Mouse (Mus musculus) liver, embryonic 12.5 days (tissue): ENCODE measurements around the gene Lamtor3. TPM values are rescaled to one million over a fixed set of nuclear protein-coding genes. Genes with fewer than 3 reads are reported as not detected.
"Not testable (repeated sequence)": the region's sequence is repeated elsewhere in the genome, so short reads cannot be mapped to it uniquely, and the experiment has no call there.

Source experiments
- ATAC-seq: fragments of 200-750 bp; cut with Nextera tagmentation; 2 replicates; pipeline ENCODE4 v1.8.0; 2017; ENCODE audit warnings: moderate number of reproducible peaks, mild to moderate bottlenecking, moderate library complexity
- H3K27ac ChIP-seq: fragments of 300-500 bp; sonication (generic); 2 replicates; pipeline ENCODE4 v1.5.1; 2016; ENCODE audit warnings: mild to moderate bottlenecking
- H3K27me3 ChIP-seq: fragments of 300-500 bp; sonication (generic); replicated peaks from 2 replicates; pipeline ENCODE4 v1.6.1; 2016; ENCODE audit warnings: mild to moderate bottlenecking, moderate library complexity
- H3K36me3 ChIP-seq: fragments of 300-500 bp; sonication (generic); 2 replicates; pipeline ENCODE4 v1.6.1; 2016; ENCODE audit warnings: mild to moderate bottlenecking, moderate library complexity
- H3K4me1 ChIP-seq: fragments of 300-500 bp; sonication (generic); 2 replicates; pipeline ENCODE4 v1.6.1; 2016
- H3K4me2 ChIP-seq: fragments of 300-500 bp; sonication (generic); 2 replicates; pipeline ENCODE4 v1.6.1; 2016; ENCODE audit warnings: mild to moderate bottlenecking, moderate library complexity
- H3K4me3 ChIP-seq: fragments of 300-500 bp; sonication (generic); 2 replicates; pipeline ENCODE4 v1.5.1; 2016; ENCODE audit warnings: mild to moderate bottlenecking, moderate library complexity
- H3K9ac ChIP-seq: fragments of 300-500 bp; sonication (generic); 2 replicates; pipeline ENCODE4 v1.6.1; 2016; ENCODE audit warnings: mild to moderate bottlenecking, moderate library complexity
- H3K9me3 ChIP-seq: fragments of 300-500 bp; sonication (generic); replicated peaks from 2 replicates; pipeline ENCODE4 v1.6.1; 2016; ENCODE audit warnings: mild to moderate bottlenecking, moderate library complexity
- WGBS: fragments of 180-500 bp; shearing (Covaris S2); methylation state at CpG from one replicate; pipeline ENCODE4 v1.1.7; 2016; ENCODE audit not compliant: insufficient replicate concordance; 5-methylcytosine and 5-hydroxymethylcytosine counted together
- polyA plus RNA-seq: library from polyadenylated mRNA; unstranded; fragments of >200 nt; fragmentation: Nextera tagmentation; extraction: Ambion mirVana; gene quantifications from 2 replicates; pipeline ENCODE4 v1.2.1, GENCODE M21; 2016

The Lamtor3 gene
- polyA plus RNA-seq, 1 experiment from 2014 or later: 77.5 TPM

DNA sequence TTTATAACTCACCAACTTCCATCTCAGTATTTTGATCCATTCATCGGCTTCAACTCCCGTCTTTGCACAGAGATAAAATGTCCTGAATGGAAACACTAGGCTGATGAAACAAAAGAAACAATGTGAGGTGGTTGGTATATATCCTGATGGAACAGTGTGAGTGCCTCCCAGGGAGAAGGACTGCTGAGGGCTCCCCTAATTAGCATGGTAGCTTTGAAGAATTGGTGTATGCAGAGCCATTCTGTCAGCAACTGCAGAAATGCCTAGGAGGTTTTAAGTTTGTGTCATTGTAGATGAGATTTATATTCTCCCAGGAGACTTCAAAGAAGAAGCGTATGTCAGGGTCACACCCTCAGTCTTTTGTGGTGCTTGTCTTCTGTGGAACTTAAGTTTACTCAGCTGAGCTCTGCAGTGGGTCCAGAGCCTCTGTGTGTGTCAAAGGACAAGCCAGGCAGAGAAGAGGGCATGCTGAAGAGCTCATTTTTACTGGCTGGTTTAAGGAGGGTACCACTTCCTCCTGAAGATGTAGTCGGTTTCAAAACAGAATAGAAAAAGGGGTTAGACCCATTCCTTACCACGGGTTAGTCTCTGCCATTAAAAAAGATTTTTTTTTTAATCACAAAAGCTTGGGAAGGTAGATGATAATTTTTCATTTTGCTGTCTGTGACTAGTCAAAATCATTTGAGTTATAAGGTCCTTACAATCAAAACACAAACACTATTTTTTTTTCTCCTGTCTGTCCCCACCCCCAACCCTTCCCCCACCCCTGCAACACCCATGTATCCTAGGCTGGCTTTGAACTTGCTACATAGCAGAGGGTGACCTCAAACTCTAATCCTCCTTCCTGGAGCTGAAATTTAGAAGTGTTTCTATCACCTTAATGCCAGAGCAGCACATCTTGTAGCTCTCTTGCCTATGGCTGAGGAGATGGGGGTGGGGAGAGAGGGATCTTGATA lies 17.5 kb downstream of the Lamtor3 start:
- no peak for ATAC-seq
- H3K9me3 ChIP-seq: no peaks in the 10 kb centered on the region
- peaks cover 74% of the 10 kb centered on the region for H3K36me3 ChIP-seq
- peaks cover 32% of the 10 kb centered on the region for H3K4me1 ChIP-seq
- H3K27ac ChIP-seq: no peak overlapping the region
- no peak overlapping the region for H3K4me3 ChIP-seq
- no peak overlapping the region for H3K9ac ChIP-seq
- H3K4me2 ChIP-seq: no peak overlapping the region
- H3K27me3 ChIP-seq: no peaks in the 10 kb centered on the region
- 69% methylated on average over 5 of the region's 5 CpGs for WGBS

DNA sequence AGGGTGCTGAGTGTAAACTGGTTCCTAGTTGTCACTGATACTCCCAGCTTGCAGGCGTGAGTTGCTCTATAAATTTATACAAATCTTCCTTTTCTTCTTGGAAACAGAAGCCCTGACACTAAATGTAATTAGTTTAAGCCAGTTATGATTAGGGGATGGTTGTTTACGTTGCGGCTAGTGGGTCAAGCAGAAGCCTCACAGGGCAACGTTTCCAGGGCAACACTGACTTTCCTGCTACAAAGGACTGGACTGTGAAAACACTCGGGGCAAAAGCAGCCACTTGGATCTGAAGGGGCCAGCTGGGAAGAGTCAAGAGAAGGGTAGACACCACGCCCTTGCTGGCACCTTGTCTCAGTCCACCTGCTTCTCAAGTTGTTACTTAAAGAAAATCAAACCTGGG lies 18.2 kb downstream of the Lamtor3 start:
- H3K4me2 ChIP-seq: no peak overlapping the region
- H3K27me3 ChIP-seq: no peaks in the 10 kb centered on the region
- no peaks in the 10 kb centered on the region for H3K9me3 ChIP-seq
- peaks cover 39% of the 10 kb centered on the region for H3K4me1 ChIP-seq
- no peak overlapping the region for H3K9ac ChIP-seq
- H3K4me3 ChIP-seq: no peak overlapping the region
- peaks cover 69% of the 10 kb centered on the region for H3K36me3 ChIP-seq
- no peak for ATAC-seq
- no peak overlapping the region for H3K27ac ChIP-seq
- WGBS: 61% methylated on average over 6 of the region's 6 CpGs

DNA sequence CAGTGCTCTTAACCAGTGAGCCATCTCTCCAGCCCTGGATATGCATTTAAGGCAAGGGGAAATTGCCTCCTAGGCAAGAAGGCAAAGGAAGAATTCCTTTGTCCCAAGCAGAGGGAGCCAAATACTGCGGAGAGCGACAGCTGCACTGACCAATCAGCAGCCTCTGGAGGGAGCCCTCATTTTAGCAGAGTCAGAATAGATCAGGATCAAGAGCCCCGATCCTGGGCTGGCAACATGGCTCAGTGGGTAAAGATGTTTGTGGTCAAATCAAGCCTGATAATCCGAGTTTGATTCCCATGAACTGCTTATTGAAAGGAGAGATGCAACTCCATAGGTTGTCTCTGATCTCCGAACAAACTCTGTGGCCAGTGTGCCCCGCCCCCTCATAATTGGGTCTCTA lies 20.3 kb downstream of the Lamtor3 start:
- ATAC-seq: no peak
- Histone ChIP-seq H3K4me1 (peaks cover 60% of the 10 kb centered on the region), H3K27ac (no peak overlapping the region), H3K36me3 (peaks cover 57% of the 10 kb centered on the region), H3K9ac (no peak overlapping the region), H3K27me3 (no peaks in the 10 kb centered on the region), H3K4me3 (no peak overlapping the region), H3K4me2 (no peak overlapping the region), H3K9me3 (no peaks in the 10 kb centered on the region)
- 58% methylated on average over 6 of the region's 6 CpGs for WGBS

DNA sequence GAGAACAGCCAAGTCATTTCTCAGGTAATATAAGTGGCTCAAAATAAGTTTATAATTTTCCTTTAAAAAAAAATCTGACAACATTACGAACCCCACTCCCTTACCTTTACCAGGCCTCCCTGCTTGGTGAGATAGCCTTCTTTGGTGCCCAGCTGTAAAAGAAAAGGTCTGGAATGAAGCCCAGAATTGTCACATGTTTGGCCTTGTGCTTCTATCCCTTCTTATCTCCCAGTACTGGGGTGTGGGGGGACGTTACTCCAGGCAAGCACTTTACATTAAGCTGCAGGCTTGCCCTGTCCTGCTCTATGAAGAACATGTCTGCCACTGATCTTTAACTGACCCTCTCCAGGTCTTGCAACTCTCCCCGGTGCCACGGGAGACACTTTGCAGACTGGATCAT lies 22.5 kb downstream of the Lamtor3 start:
- peak; percentile 76 for ATAC-seq
- H3K4me2 ChIP-seq: peak overlapping the region; percentile 39
- H3K4me3 ChIP-seq: no peak overlapping the region
- 0 out of 2 replicates have a peak overlapping the region, but pooled peaks have one; percentile 36 for H3K9ac ChIP-seq
- no peaks in the 10 kb centered on the region for H3K9me3 ChIP-seq
- H3K36me3 ChIP-seq: peaks cover 44% of the 10 kb centered on the region
- no peaks in the 10 kb centered on the region for H3K27me3 ChIP-seq
- peaks cover 71% of the 10 kb centered on the region for H3K4me1 ChIP-seq
- H3K27ac ChIP-seq: peak overlapping the region; percentile 78
- 28% methylated on average over 4 of the region's 4 CpGs for WGBS

DNA sequence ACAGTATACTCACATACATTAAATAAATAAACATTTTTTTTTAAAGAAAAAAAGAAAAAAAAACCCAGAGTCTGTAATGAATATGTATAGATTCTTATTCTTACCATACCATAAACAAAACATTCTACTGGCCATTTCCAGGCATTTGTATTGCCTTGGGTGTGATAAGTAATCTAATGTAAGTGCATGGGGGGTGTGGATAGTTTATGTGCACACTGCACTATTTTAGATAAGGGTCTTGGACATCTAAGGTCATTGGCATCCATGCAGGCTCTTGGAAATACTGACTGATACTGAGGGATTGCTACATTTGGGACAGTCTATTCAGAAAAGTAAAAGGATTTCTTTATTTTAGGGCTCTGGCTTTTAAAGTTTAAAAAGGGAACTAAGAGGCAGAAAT lies 23.2 kb downstream of the Lamtor3 start:
- ATAC-seq: peak; percentile 61
- H3K4me2 ChIP-seq: peak overlapping the region; percentile 39; the same call in 1 of the 2 replicates
- no peaks in the 10 kb centered on the region for H3K27me3 ChIP-seq
- H3K4me3 ChIP-seq: no peak overlapping the region
- peaks cover 74% of the 10 kb centered on the region for H3K4me1 ChIP-seq
- H3K9ac ChIP-seq: no peak overlapping the region
- peak overlapping the region; percentile 78; the same call in 1 of the 2 replicates for H3K27ac ChIP-seq
- peaks cover 42% of the 10 kb centered on the region for H3K36me3 ChIP-seq
- no peaks in the 10 kb centered on the region for H3K9me3 ChIP-seq

DNA sequence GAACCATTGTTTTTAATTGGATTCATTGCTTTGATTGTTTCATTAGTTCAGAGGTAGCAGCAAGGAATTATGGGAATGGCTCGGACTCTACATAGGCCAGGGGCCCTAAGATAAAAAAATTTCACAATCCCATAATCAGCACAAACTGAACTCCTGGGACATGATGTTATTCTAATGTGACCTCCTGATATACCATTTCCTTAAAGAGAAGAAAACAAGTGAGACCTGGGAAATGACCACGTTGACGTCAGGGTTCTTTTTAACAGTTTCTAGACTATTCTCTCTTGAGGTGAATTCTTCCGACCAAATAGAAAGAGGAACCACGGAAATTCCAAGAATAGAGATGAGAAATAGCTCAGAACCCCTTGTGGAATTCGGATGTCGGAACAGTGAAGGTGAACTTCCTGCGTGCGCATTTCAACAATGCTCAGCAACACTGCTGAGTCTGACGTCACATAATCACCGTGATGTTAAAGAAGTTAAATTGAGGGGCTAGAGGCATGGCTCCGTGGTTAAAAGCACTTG lies 23.9 kb downstream of the Lamtor3 start:
- peak overlapping the region; percentile 13; the same call in 1 of the 2 replicates for H3K27ac ChIP-seq
- ATAC-seq: no peak
- peaks cover 76% of the 10 kb centered on the region for H3K4me1 ChIP-seq
- H3K9me3 ChIP-seq: no peaks in the 10 kb centered on the region
- peaks cover 40% of the 10 kb centered on the region for H3K36me3 ChIP-seq
- no peaks in the 10 kb centered on the region for H3K27me3 ChIP-seq
- no peak overlapping the region for H3K4me3 ChIP-seq
- WGBS: 66% methylated on average over 12 of the region's 12 CpGs
- H3K9ac ChIP-seq: no peak overlapping the region
- 0 out of 2 replicates have a peak overlapping the region, but pooled peaks have one; percentile 39 for H3K4me2 ChIP-seq

DNA sequence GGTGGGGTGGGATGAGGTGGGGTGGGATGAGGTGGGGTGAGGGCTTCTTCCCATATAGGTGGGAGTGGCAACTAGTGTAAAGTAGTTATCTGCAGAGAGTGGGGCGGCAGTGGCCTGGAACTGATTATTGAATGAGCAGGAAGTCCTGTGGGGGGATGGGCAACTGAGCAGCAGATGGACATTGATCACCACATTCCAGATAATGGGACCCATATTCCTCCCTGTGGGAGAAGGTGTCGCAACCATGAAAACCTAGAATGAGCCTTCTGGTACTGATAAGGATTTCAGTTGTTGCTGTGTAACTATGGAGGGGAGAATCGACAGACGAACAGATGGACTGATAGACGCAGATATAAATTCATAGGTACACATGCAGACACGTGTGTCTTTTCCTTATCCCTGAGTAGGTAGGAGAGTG lies 25.4 kb downstream of the Lamtor3 start:
- H3K27ac ChIP-seq: peak overlapping the region; percentile 61

DNA sequence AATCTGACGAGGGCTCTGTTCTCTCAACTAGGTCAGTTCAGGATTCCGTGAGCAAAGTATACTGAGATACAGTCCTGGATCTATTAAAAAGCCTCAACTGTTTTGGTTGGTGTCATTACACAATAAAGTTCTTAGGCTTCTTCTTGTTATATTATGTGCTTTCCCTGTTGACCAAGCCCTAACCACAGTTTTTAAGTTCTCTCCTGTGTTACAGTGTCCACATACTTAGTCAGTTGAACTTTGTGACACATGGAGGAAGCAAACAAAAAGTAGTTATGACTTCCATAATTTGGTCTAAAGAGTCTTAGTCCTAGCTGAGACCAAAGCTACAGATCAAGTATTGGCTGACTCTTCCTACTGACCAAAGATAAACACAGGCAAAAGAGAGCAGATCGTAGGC lies 28.5 kb downstream of the Lamtor3 start:
- Histone ChIP-seq H3K27me3 (no peaks in the 10 kb centered on the region), H3K4me2 (no peak overlapping the region), H3K4me3 (no peak overlapping the region), H3K27ac (peak overlapping the region; percentile 56; the same call in 1 of the 2 replicates), H3K9me3 (no peaks in the 10 kb centered on the region), H3K9ac (no peak overlapping the region), H3K36me3 (peaks cover 51% of the 10 kb centered on the region), H3K4me1 (peaks cover 93% of the 10 kb centered on the region)
- no peak for ATAC-seq
- 70% methylated on average over 3 of the region's 3 CpGs for WGBS

More for the DNA sequence above, 25.4 kb downstream of the Lamtor3 start:
- ATAC-seq: peak; percentile 76
- H3K9ac ChIP-seq: no peak overlapping the region
- peaks cover 41% of the 10 kb centered on the region for H3K36me3 ChIP-seq
- H3K4me1 ChIP-seq: peaks cover 88% of the 10 kb centered on the region
- peak overlapping the region; percentile 37 for H3K4me2 ChIP-seq
- no peak overlapping the region for H3K4me3 ChIP-seq
- 14% methylated on average over 6 of the region's 6 CpGs for WGBS
- no peaks in the 10 kb centered on the region for H3K27me3 ChIP-seq
- no peaks in the 10 kb centered on the region for H3K9me3 ChIP-seq

DNA sequence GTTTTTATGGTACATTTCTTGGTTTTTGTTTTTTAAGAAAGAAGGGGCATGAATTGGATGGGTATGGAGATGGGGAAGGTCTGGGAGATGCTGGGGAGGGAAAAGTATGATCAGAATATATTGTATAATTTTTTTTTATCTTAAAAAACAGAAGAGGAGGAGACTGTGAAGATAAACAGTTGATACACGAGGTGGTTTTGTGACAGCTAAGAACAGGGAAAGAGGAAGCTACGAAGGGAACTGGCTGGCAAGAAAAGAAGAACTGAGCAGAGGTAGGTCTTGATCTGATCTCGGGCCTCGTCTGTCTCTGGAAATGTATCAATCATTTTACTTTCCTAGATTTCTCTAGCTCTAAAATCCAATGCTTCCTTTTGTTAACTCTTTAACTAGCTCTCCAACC lies 29.2 kb downstream of the Lamtor3 start:
- Histone ChIP-seq H3K9ac (no peak overlapping the region), H3K27ac (no peak overlapping the region), H3K9me3 (no peaks in the 10 kb centered on the region), H3K36me3 (peaks cover 47% of the 10 kb centered on the region), H3K27me3 (no peaks in the 10 kb centered on the region), H3K4me3 (no peak overlapping the region), H3K4me2 (no peak overlapping the region), H3K4me1 (peaks cover 93% of the 10 kb centered on the region)
- no peak for ATAC-seq
- 22% methylated on average over 4 of the region's 4 CpGs for WGBS

DNA sequence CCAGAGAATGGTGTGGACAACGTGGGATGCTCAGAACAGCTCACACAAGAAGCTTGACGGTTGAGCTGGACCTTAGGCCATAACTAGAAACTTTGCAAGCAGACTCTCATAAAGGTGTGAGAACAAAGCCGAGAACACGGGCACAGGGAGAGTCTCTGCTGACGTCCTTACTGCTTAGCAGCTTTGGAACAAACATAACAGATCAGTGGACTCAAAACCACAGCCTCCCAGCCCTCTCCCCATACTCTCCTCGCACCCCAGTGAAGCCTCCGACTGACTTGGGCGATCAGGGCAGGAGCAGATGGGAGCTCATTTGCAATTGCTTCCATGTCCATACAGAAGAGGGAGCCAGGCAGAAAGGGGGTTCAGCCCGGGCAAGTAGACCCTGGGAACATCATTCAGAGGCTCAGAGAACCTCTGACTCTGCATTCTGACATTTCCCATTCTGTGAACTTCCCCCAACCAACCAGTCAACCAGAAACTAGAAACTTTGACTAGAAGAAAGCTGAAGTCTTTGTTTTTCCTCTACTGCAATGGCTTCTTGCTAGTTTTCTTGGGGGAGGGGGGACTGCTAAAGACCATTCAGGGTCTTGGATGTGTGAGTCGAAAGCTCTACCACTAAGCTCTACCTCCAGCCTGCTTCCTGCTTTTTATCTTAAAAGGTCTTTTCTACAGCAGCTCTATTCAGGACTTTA lies 32.0 kb downstream of the Lamtor3 start:
- whole genome bisulfite sequencing: 59% methylated on average over 10 of the region's 10 CpGs
- Histone ChIP-seq H3K4me3 (no peak overlapping the region), H3K27ac (peak overlapping the region; percentile 64), H3K9me3 (no peaks in the 10 kb centered on the region), H3K36me3 (peaks cover 44% of the 10 kb centered on the region), H3K4me1 (peaks cover 96% of the 10 kb centered on the region), H3K27me3 (no peaks in the 10 kb centered on the region), H3K4me2 (no peak overlapping the region), H3K9ac (no peak overlapping the region)
- ATAC-seq: no peak

DNA sequence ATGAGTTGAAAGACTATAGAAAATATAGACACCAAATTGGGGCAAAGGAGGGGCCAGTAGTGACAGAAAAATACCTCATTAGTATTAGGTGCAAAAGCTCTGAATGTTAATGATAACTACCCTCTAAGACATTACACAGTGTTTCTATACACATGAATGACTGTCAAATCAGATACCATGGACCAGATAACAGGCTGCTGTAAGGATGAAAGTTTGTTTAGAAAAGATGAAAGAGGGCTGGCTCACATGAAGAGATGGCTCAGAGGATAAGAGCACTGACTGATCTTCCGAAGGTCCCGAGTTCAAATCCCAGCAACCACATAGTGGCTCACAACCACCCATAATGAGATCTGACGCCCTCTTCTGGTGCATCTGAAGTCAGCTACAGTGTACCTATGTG lies 33.0 kb downstream of the Lamtor3 start:
- not testable (repeated sequence) for H3K9ac ChIP-seq, H3K9me3 ChIP-seq, H3K27me3 ChIP-seq, H3K4me3 ChIP-seq, ATAC-seq
- Histone ChIP-seq H3K4me2 (peak overlapping the region; percentile 56; the same call in 1 of the 2 replicates), H3K27ac (peak overlapping the region; percentile 81; the same call in 1 of the 2 replicates), H3K36me3 (peaks cover 36% of the 10 kb centered on the region), H3K4me1 (peaks cover 97% of the 10 kb centered on the region)
- 60% methylated on average over 3 of the region's 3 CpGs for WGBS

DNA sequence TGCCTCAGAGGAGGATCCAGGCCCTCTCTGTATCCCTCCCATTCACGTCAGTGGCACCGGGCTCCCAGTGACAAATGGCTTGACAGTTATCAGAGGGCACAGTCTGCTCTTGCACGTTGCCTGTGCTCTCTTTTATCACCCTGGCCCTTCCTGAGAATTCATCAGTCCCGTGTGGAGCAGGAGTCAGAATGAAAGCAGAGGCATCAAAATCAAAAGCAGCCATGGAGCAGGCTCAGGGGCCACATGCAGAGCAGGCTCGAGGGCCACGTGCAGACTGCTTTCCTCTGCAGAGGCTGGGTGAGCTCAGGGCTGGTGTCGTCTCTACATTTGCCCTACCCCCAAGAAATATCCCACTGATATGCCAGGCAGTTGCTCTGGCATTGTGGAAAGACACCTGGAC lies 33.5 kb downstream of the Lamtor3 start:
- peak; percentile 74 for ATAC-seq
- 0 out of 2 replicates have a peak overlapping the region, but pooled peaks have one; percentile 6 for H3K9ac ChIP-seq
- H3K36me3 ChIP-seq: peaks cover 32% of the 10 kb centered on the region
- no peak overlapping the region for H3K4me3 ChIP-seq
- peaks cover 98% of the 10 kb centered on the region for H3K4me1 ChIP-seq
- H3K27me3 ChIP-seq: no peaks in the 10 kb centered on the region
- peak overlapping the region; percentile 56 for H3K4me2 ChIP-seq
- 5% methylated on average over 7 of the region's 7 CpGs for WGBS
- H3K27ac ChIP-seq: peak overlapping the region; percentile 81
- no peaks in the 10 kb centered on the region for H3K9me3 ChIP-seq
